14 mouse cellular contexts compared by ENCODE assay signal in the genomic region with DNA sequence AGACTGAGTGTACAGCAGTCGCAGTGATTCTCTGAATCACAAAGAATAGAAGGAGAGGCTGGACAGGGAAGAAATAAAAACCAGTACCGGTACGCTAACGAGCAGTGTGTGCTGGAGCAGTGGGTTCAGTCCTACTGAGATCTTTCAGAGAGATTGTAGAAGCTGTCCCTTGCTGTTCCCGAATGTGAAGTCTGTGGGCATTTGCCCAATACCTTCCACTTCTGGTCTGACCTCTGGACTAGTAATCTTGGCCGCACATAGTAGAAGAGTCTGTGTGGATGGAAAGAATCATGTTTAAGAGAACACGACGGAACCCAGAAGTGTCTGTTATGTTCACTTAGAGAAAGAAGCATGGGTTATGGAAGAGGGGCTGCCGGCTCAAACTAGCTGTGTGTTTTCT.
"Had no signal": no experiment of that assay in that cellular context is flagged by ENCODE, and none has a peak within 500 bp of the region (broad histone marks: within the 10 kb centered on the region; RNA-seq: fewer than 3 reads in every experiment).

No protein-coding gene starts in this region.

- H3K27me3 ChIP-seq: liver, embryonic 15.5 days; midbrain, embryonic 12.5 days; neural tube, embryonic 13.5 days; neural tube, embryonic 15.5 days; stomach, embryonic 15.5 days had no signal

- H3K4me2 ChIP-seq: liver, embryonic 15.5 days; lung, embryonic 14.5 days; midbrain, embryonic 12.5 days; neural tube, embryonic 13.5 days; neural tube, embryonic 15.5 days; stomach, embryonic 15.5 days had no signal

- H3K9ac ChIP-seq: liver, embryonic 15.5 days; lung, embryonic 14.5 days; midbrain, embryonic 12.5 days; neural tube, embryonic 13.5 days; neural tube, embryonic 15.5 days; stomach, embryonic 15.5 days had no signal

- H3K4me1 ChIP-seq: midbrain, embryonic 12.5 days; neural tube, embryonic 13.5 days; stomach, embryonic 15.5 days had no signal

- H3K4me3 ChIP-seq: liver, embryonic 15.5 days; midbrain, embryonic 10.5 days; midbrain, embryonic 12.5 days; myocyte; neural tube, embryonic 13.5 days; neural tube, embryonic 15.5 days; stomach, embryonic 15.5 days had no signal

- DNase-seq: midbrain, embryonic 14.5 days; right cerebral cortex, postnatal 14 days; thymus, adult 2 months; thymus, postnatal 25 days had no signal

- H3K36me3 ChIP-seq: liver, embryonic 15.5 days; midbrain, embryonic 10.5 days; midbrain, embryonic 12.5 days; neural tube, embryonic 13.5 days; neural tube, embryonic 15.5 days; stomach, embryonic 15.5 days had no signal

- ATAC-seq: midbrain, embryonic 16.5 days had no signal

- H3K9me3 ChIP-seq: liver, embryonic 15.5 days; midbrain, embryonic 10.5 days; midbrain, embryonic 12.5 days; neural tube, embryonic 13.5 days; neural tube, embryonic 15.5 days; stomach, embryonic 15.5 days had no signal

- H3K27ac ChIP-seq: liver, embryonic 15.5 days; midbrain, embryonic 10.5 days; midbrain, embryonic 12.5 days; neural tube, embryonic 13.5 days; neural tube, embryonic 15.5 days; stomach, embryonic 15.5 days; stomach, postnatal 0 days had no signal
